Mouse (Mus musculus) midbrain, embryonic 12.5 days (tissue): ENCODE measurements around the gene BC035947. TPM values are rescaled to one million over a fixed set of nuclear protein-coding genes. Genes with fewer than 3 reads are reported as not detected.
A peak's percentile ranks its signal among the peaks of the same experiment; 100 is the strongest.
"Not testable (repeated sequence)": the region's sequence is repeated elsewhere in the genome, so short reads cannot be mapped to it uniquely, and the experiment has no call there.

ENCODE experiments used
- ATAC-seq: fragments of 200-750 bp; cut with Nextera tagmentation; 2 replicates; pipeline ENCODE4 v1.8.0; 2017; ENCODE audit warnings: low read depth, moderate TSS enrichment, moderate library complexity; ENCODE audit not compliant: low FRiP score
- H3K27ac ChIP-seq: fragments of 300-500 bp; sonication (generic); replicated peaks from 2 replicates; pipeline ENCODE4 v1.5.1; 2016; ENCODE audit warnings: mild to moderate bottlenecking
- H3K27me3 ChIP-seq: fragments of 300-500 bp; sonication (generic); 2 replicates; pipeline ENCODE4 v1.6.1; 2016; ENCODE audit warnings: mild to moderate bottlenecking
- H3K36me3 ChIP-seq: fragments of 300-500 bp; sonication (generic); 2 replicates; pipeline ENCODE4 v1.6.1; 2016
- H3K4me1 ChIP-seq: fragments of 300-500 bp; sonication (generic); 2 replicates; pipeline ENCODE4 v1.6.1; 2016
- H3K4me2 ChIP-seq: fragments of 300-500 bp; sonication (generic); replicated peaks from 2 replicates; pipeline ENCODE4 v1.6.1; 2016; ENCODE audit warnings: mild to moderate bottlenecking, moderate library complexity
- H3K4me3 ChIP-seq: fragments of 300-500 bp; sonication (generic); 2 replicates; pipeline ENCODE4 v1.5.1; 2016; ENCODE audit warnings: mild to moderate bottlenecking
- H3K9ac ChIP-seq: fragments of 300-500 bp; sonication (generic); replicated peaks from 2 replicates; pipeline ENCODE4 v1.6.1; 2016; ENCODE audit warnings: mild to moderate bottlenecking, moderate library complexity
- H3K9me3 ChIP-seq: fragments of 300-500 bp; sonication (generic); 2 replicates; pipeline ENCODE4 v1.6.1; 2016; ENCODE audit warnings: mild to moderate bottlenecking
- WGBS: fragments of 180-500 bp; shearing (Covaris S2); methylation state at CpG from one replicate; pipeline ENCODE4 v1.1.7; 2016; 5-methylcytosine and 5-hydroxymethylcytosine counted together
- polyA plus RNA-seq: library from polyadenylated mRNA; unstranded; fragments of >200 nt; fragmentation: Nextera tagmentation; extraction: Ambion mirVana; gene quantifications from 2 replicates; pipeline ENCODE4 v1.2.1, GENCODE M21; 2016

The BC035947 gene
- polyA plus RNA-seq, 1 experiment from 2014 or later, result 0.34 TPM

- Histone ChIP-seq H3K9me3 (no peaks in the 10 kb centered on the region), H3K27me3 (no peaks in the 10 kb centered on the region), H3K4me3 (no peak overlapping the region), H3K4me1 (no peaks in the 10 kb centered on the region), H3K4me2 (no peak overlapping the region), H3K9ac (no peak overlapping the region), H3K36me3 (no peaks in the 10 kb centered on the region), H3K27ac (no peak overlapping the region)
- 84% methylated on average over 7 of the region's 7 CpGs for WGBS
- no peak for ATAC-seq
Observed at GRCm38 (mm10) chr1:78530500-78531215, 18.7 kb upstream of the BC035947 start.

- no peak for ATAC-seq
- no peaks in the 10 kb centered on the region for H3K9me3 ChIP-seq
- 93% methylated on average over 8 of the region's 8 CpGs for WGBS
- no peak overlapping the region for H3K4me3 ChIP-seq
- no peaks in the 10 kb centered on the region for H3K27me3 ChIP-seq
- H3K4me1 ChIP-seq, result no peaks in the 10 kb centered on the region
- H3K4me2 ChIP-seq, result no peak overlapping the region
- no peaks in the 10 kb centered on the region for H3K36me3 ChIP-seq
- no peak overlapping the region for H3K9ac ChIP-seq
- no peak overlapping the region for H3K27ac ChIP-seq
Observed at GRCm38 (mm10) chr1:78529011-78529410, 17.1 kb upstream of the BC035947 start.

GRCm38 (mm10) chr1:78528356-78528755, 16.4 kb upstream of the BC035947 start:
- Histone ChIP-seq H3K4me3 (no peak overlapping the region), H3K36me3 (no peaks in the 10 kb centered on the region), H3K9me3 (no peaks in the 10 kb centered on the region), H3K27ac (no peak overlapping the region), H3K4me1 (no peaks in the 10 kb centered on the region), H3K9ac (no peak overlapping the region), H3K4me2 (no peak overlapping the region), H3K27me3 (no peaks in the 10 kb centered on the region)
- 93% methylated on average over 3 of the region's 3 CpGs for WGBS
- ATAC-seq, result no peak

- no peak overlapping the region for H3K4me3 ChIP-seq
- no peak for ATAC-seq
- no peak overlapping the region for H3K27ac ChIP-seq
- 51% methylated on average over 23 of the region's 23 CpGs for WGBS
- no peaks in the 10 kb centered on the region for H3K36me3 ChIP-seq
- no peak overlapping the region for H3K9ac ChIP-seq
- no peaks in the 10 kb centered on the region for H3K4me1 ChIP-seq
- no peak overlapping the region for H3K4me2 ChIP-seq
- no peaks in the 10 kb centered on the region for H3K9me3 ChIP-seq
- H3K27me3 ChIP-seq, result no peaks in the 10 kb centered on the region
Observed at GRCm38 (mm10) chr1:78525189-78525886, 13.4 kb upstream of the BC035947 start.

GRCm38 (mm10) chr1:78518907-78519306, 6.9 kb upstream of the BC035947 start:
- 91% methylated on average over 7 of the region's 7 CpGs for WGBS
- no peaks in the 10 kb centered on the region for H3K36me3 ChIP-seq
- no peak overlapping the region for H3K9ac ChIP-seq
- no peaks in the 10 kb centered on the region for H3K9me3 ChIP-seq
- H3K27me3 ChIP-seq, result no peaks in the 10 kb centered on the region
- no peaks in the 10 kb centered on the region for H3K4me1 ChIP-seq
- no peak overlapping the region for H3K4me2 ChIP-seq
- H3K4me3 ChIP-seq, result no peak overlapping the region
- ATAC-seq, result no peak
- H3K27ac ChIP-seq, result no peak overlapping the region

GRCm38 (mm10) chr1:78512756-78513155, 798 bp upstream of the BC035947 start:
- H3K9ac ChIP-seq, result no peak overlapping the region
- no peak overlapping the region for H3K27ac ChIP-seq

GRCm38 (mm10) chr1:78510862-78511261, 1.1 kb downstream of the BC035947 start, which contains the start of gene Mogat1:
Gene Mogat1 (plus strand): TSS chr1:78510991.
- Histone ChIP-seq H3K4me2 (peak within 1 kb of the TSS; percentile 56), H3K27me3 (peaks cover 4% of the 10 kb centered on the region; the same call in 1 of the 2 replicates), H3K9me3 (no peaks in the 10 kb centered on the region), H3K27ac (no peak within 1 kb of the TSS), H3K4me1 (0 out of 2 replicates have a peak, but pooled peaks cover 4% of the 10 kb centered on the region), H3K4me3 (peak within 1 kb of the TSS; percentile 37), H3K36me3 (no peaks in the 10 kb centered on the region), H3K9ac (peak within 1 kb of the TSS; percentile 31; the same call in 1 of the 2 replicates)
- no peak for ATAC-seq
- 71% methylated on average over 5 of the region's 5 CpGs for WGBS

More at GRCm38 (mm10) chr1:78512756-78513155, 798 bp upstream of the BC035947 start:
- H3K4me2 ChIP-seq, result no peak overlapping the region
- no peak overlapping the region for H3K4me3 ChIP-seq
- H3K9me3 ChIP-seq, result no peaks in the 10 kb centered on the region
- H3K36me3 ChIP-seq, result no peaks in the 10 kb centered on the region
- H3K27me3 ChIP-seq, result peaks cover 4% of the 10 kb centered on the region; the same call in 1 of the 2 replicates
- 82% methylated on average over 8 of the region's 8 CpGs for WGBS
- H3K4me1 ChIP-seq, result 0 out of 2 replicates have a peak, but pooled peaks cover 4% of the 10 kb centered on the region
- no peak for ATAC-seq

- whole genome bisulfite sequencing, result 50% methylated on average over 1 of the region's 1 CpGs
- H3K4me2 ChIP-seq, result no peak overlapping the region
- H3K36me3 ChIP-seq, result no peaks in the 10 kb centered on the region
- no peak overlapping the region for H3K9ac ChIP-seq
- no peak overlapping the region for H3K4me3 ChIP-seq
- peaks cover 4% of the 10 kb centered on the region; the same call in 1 of the 2 replicates for H3K27me3 ChIP-seq
- ATAC-seq, result no peak
- no peak overlapping the region for H3K27ac ChIP-seq
- 0 out of 2 replicates have a peak, but pooled peaks cover 4% of the 10 kb centered on the region for H3K4me1 ChIP-seq
- H3K9me3 ChIP-seq, result no peaks in the 10 kb centered on the region
Observed at GRCm38 (mm10) chr1:78507137-78507536, 4.8 kb downstream of the BC035947 start.

- Histone ChIP-seq H3K36me3 (no peaks in the 10 kb centered on the region), H3K27me3 (no peaks in the 10 kb centered on the region), H3K9ac (no peak overlapping the region), H3K4me2 (no peak overlapping the region), H3K27ac (no peak overlapping the region), H3K4me1 (no peaks in the 10 kb centered on the region), H3K9me3 (no peaks in the 10 kb centered on the region), H3K4me3 (no peak overlapping the region)
- WGBS, result 95% methylated on average over 6 of the region's 6 CpGs
- no peak for ATAC-seq
Observed at GRCm38 (mm10) chr1:78502527-78502926, 9.4 kb downstream of the BC035947 start.

GRCm38 (mm10) chr1:78501856-78502255, 10.1 kb downstream of the BC035947 start:
- H3K4me2 ChIP-seq, H3K9me3 ChIP-seq, H3K36me3 ChIP-seq, H3K9ac ChIP-seq, ATAC-seq, H3K4me1 ChIP-seq, H3K27ac ChIP-seq, H3K4me3 ChIP-seq, H3K27me3 ChIP-seq: not testable (repeated sequence)
- 92% methylated on average over 12 of the region's 12 CpGs for WGBS

GRCm38 (mm10) chr1:78501036-78501435, 10.9 kb downstream of the BC035947 start:
- no peaks in the 10 kb centered on the region for H3K4me1 ChIP-seq
- H3K4me2 ChIP-seq, result no peak overlapping the region
- 92% methylated on average over 16 of the region's 16 CpGs for WGBS
- no peak overlapping the region for H3K27ac ChIP-seq
- no peak overlapping the region for H3K9ac ChIP-seq
- no peaks in the 10 kb centered on the region for H3K9me3 ChIP-seq
- ATAC-seq, result no peak
- no peak overlapping the region for H3K4me3 ChIP-seq
- no peaks in the 10 kb centered on the region for H3K36me3 ChIP-seq
- no peaks in the 10 kb centered on the region for H3K27me3 ChIP-seq

- no peaks in the 10 kb centered on the region for H3K9me3 ChIP-seq
- no peak overlapping the region for H3K4me2 ChIP-seq
- no peak overlapping the region for H3K27ac ChIP-seq
- no peak for ATAC-seq
- peaks cover 23% of the 10 kb centered on the region for H3K4me1 ChIP-seq
- H3K27me3 ChIP-seq, result 0 out of 2 replicates have a peak, but pooled peaks cover 5% of the 10 kb centered on the region
- H3K9ac ChIP-seq, result 0 out of 2 replicates have a peak overlapping the region, but pooled peaks have one; percentile 68
- no peaks in the 10 kb centered on the region for H3K36me3 ChIP-seq
- WGBS, result 69% methylated on average over 1 of the region's 1 CpGs
- no peak overlapping the region for H3K4me3 ChIP-seq
Observed at GRCm38 (mm10) chr1:78490143-78490542, 21.8 kb downstream of the BC035947 start.
